10 mouse cellular contexts compared by ENCODE assay signal in genomic region chr5:134466296-134467029, GRCm38 (mm10). TPM values are rescaled to one million over a fixed set of nuclear protein-coding genes. Genes with fewer than 3 reads are reported as not detected.
DNase-seq lines count a peak whose midpoint lies in the region; ATAC-seq lines count a peak whose summit lies in the region.
"Had no signal": no experiment of that assay in that cellular context is flagged by ENCODE, and none has a peak within 500 bp of the region (broad histone marks: within the 10 kb centered on the region; RNA-seq: fewer than 3 reads in every experiment).

No protein-coding gene starts in this region.

- H3K4me1 ChIP-seq in forebrain, embryonic 15.5 days: peaks cover 15% of the 10 kb centered on the region
- peaks cover 65% of the 10 kb centered on the region for H3K4me1 ChIP-seq in liver, embryonic 12.5 days
- H3K4me1 ChIP-seq in neural tube, embryonic 15.5 days: peaks cover 17% of the 10 kb centered on the region

- peak; percentile 48; the same call in 1 of the 2 replicates for ATAC-seq in forebrain, embryonic 15.5 days (replicated peaks)
- no peak; the same call in none of the 2 replicates for ATAC-seq in liver, embryonic 12.5 days
- ATAC-seq in neural tube, embryonic 15.5 days (ENCODE audit: low FRiP score): peak; percentile 72
- no peak for ATAC-seq in erythroid progenitor cell, adult 5-6 weeks (replicated peaks; ENCODE audit: low FRiP score, poor library complexity, severe bottlenecking)

- H3K9me3 ChIP-seq in forebrain, embryonic 15.5 days: no peaks in the 10 kb centered on the region
- H3K9me3 ChIP-seq in liver, embryonic 12.5 days (replicated peaks): no peaks in the 10 kb centered on the region
- H3K9me3 ChIP-seq in neural tube, embryonic 15.5 days (replicated peaks): no peaks in the 10 kb centered on the region
- H3K9me3 ChIP-seq: kidney, embryonic 15.5 days had no signal

- no peak overlapping the region for H3K4me3 ChIP-seq in forebrain, embryonic 15.5 days
- H3K4me3 ChIP-seq in liver, embryonic 12.5 days: no peak overlapping the region
- H3K4me3 ChIP-seq in neural tube, embryonic 15.5 days (replicated peaks): no peak overlapping the region
- H3K4me3 ChIP-seq: kidney, embryonic 15.5 days had no signal

- H3K4me2 ChIP-seq in forebrain, embryonic 15.5 days (replicated peaks): 0 out of 2 replicates have a peak overlapping the region, but pooled peaks have one; percentile 14
- H3K4me2 ChIP-seq in liver, embryonic 12.5 days: peak overlapping the region; percentile 52
- peak overlapping the region; percentile 31 for H3K4me2 ChIP-seq in neural tube, embryonic 15.5 days
- H3K4me2 ChIP-seq: kidney, embryonic 15.5 days had no signal

- H3K27ac ChIP-seq in forebrain, embryonic 15.5 days (replicated peaks): peak overlapping the region; percentile 46
- peak overlapping the region; percentile 82 for H3K27ac ChIP-seq in liver, embryonic 12.5 days
- peak overlapping the region; percentile 75 for H3K27ac ChIP-seq in neural tube, embryonic 15.5 days (replicated peaks)
- H3K27ac ChIP-seq: kidney, embryonic 15.5 days had no signal

- H3K36me3 ChIP-seq in forebrain, embryonic 15.5 days: no peaks in the 10 kb centered on the region
- H3K36me3 ChIP-seq in liver, embryonic 12.5 days: no peaks in the 10 kb centered on the region
- H3K36me3 ChIP-seq in neural tube, embryonic 15.5 days: no peaks in the 10 kb centered on the region
- H3K36me3 ChIP-seq: kidney, embryonic 15.5 days had no signal

- H3K9ac ChIP-seq in forebrain, embryonic 15.5 days (replicated peaks): no peak overlapping the region
- peak overlapping the region; percentile 43 for H3K9ac ChIP-seq in liver, embryonic 12.5 days
- no peak overlapping the region for H3K9ac ChIP-seq in neural tube, embryonic 15.5 days (replicated peaks)
- H3K9ac ChIP-seq: kidney, embryonic 15.5 days had no signal

- 11% methylated on average over 21 of the region's 21 CpGs for WGBS in forebrain, embryonic 15.5 days
- 41% methylated on average over 21 of the region's 21 CpGs for WGBS in liver, embryonic 12.5 days (ENCODE audit: insufficient replicate concordance)
- 11% methylated on average over 21 of the region's 21 CpGs for WGBS in neural tube, embryonic 15.5 days

- no peaks in the 10 kb centered on the region for H3K27me3 ChIP-seq in forebrain, embryonic 15.5 days
- 0 out of 2 replicates have a peak, but pooled peaks cover 3% of the 10 kb centered on the region for H3K27me3 ChIP-seq in liver, embryonic 12.5 days (replicated peaks)
- no peaks in the 10 kb centered on the region for H3K27me3 ChIP-seq in neural tube, embryonic 15.5 days (replicated peaks)
- H3K27me3 ChIP-seq: kidney, embryonic 15.5 days had no signal

- DNase-seq in embryo, embryonic 10 days (ENCODE audit: low spot score): peak; percentile 68
- no peak for DNase-seq in embryo, embryonic 9.5 days (ENCODE audit: extremely low spot score)
- DNase-seq in lung, postnatal 10 days: no peak
- no peak for DNase-seq in layer of hippocampus, postnatal 14 days (ENCODE audit: low spot score in 2 of 2)
- DNase-seq: thymus, postnatal 25 days had no signal

RNA-seq across cellular contexts. Expression of gene Gtf2ird1, which starts 9.9 kb away (rescaled TPM):
- polyA plus RNA-seq in forebrain, embryonic 15.5 days (2015; fragmentation: Nextera tagmentation; extraction: Ambion mirVana): 89.7 and 93.3 TPM in 2 replicates
- polyA plus RNA-seq in liver, embryonic 12.5 days (2016; fragmentation: Nextera tagmentation; extraction: Ambion mirVana): 23.5 and 26.4 TPM in 2 replicates
- 62.6 and 64.9 TPM in 2 replicates for polyA plus RNA-seq in neural tube, embryonic 15.5 days (2015; fragmentation: Nextera tagmentation; extraction: Ambion mirVana)
- 6.3 and 19.1 TPM in 2 replicates for total RNA-seq in erythroid progenitor cell, adult 5-6 weeks (2015; ENCODE audit: low replicate concordance)
- 0.77 and 1.6 TPM in 2 replicates for total RNA-seq in erythroid progenitor cell, adult 5-6 weeks (2017; ENCODE audit: low replicate concordance)
- 10 to 100 TPM; 28.0 to 35.0 TPM for total RNA-seq in layer of hippocampus, postnatal 14 days (2021)

Comparison
In these comparisons a context has a peak if more than half of its experiments do, and no peak if none do; other contexts are left out.
1. ATAC-seq: peak in forebrain, embryonic 15.5 days (single experiment) and neural tube, embryonic 15.5 days (single experiment); none in liver, embryonic 12.5 days (single experiment) and erythroid progenitor cell, adult 5-6 weeks (single experiment).
2. Peak in every context shown above with its lines, with median percentiles within 50 percentile points of each other: H3K27ac ChIP-seq and H3K4me2 ChIP-seq.